Mouse (Mus musculus) liver, adult 2 months (tissue): Measurements from ENCODE around the gene Unc45a.

ENCODE experiments used
- CTCF ChIP-seq: fragments of 200-500 bp; IDR thresholded peaks from 2 replicates; pipeline ENCODE4 v1.5.1; 2011; ENCODE audit warnings: low read depth, low read length, control low read depth
- POLR2A ChIP-seq: fragments of 200-500 bp; IDR thresholded peaks from 2 replicates; pipeline ENCODE4 v1.6.1; 2011; ENCODE audit warnings: low read length, control low read depth; ENCODE audit not compliant: insufficient read depth; ENCODE audit errors: extremely low read depth

- TF ChIP-seq CTCF (peak; percentile 69), POLR2A (no peak)
These were observed 38.7 kb upstream of the Unc45a start for GRCm38 (mm10) chr7:80379531-80379930.
